Mouse (Mus musculus) CH12.LX (cell line): ENCODE data around the gene Foxr1.

Source experiments
- CTCF ChIP-seq, 2 experiments: IDR thresholded peaks in 1 of 2; conservative IDR thresholded peaks in 1 of 2; 2 replicates each; pipeline ENCODE4 v1.5.1; 2011 to 2012; ENCODE audit warnings: low read depth in 2 of 2, low read length in 2 of 2, improper control_type of control experiment in 1 of 2, inconsistent platforms in 1 of 2, mild to moderate bottlenecking in 1 of 2, moderate library complexity in 1 of 2
- E2F4 ChIP-seq: IDR thresholded peaks from 2 replicates; pipeline ENCODE4 v1.6.1; 2011; ENCODE audit warnings: low read depth, low read length, improper control_type of control experiment; ENCODE audit not compliant: insufficient replicate concordance
- HCFC1 ChIP-seq: IDR thresholded peaks from 2 replicates; pipeline ENCODE4 v1.6.1; 2012; ENCODE audit warnings: low read depth, mild to moderate bottlenecking, inconsistent platforms, low read length, improper control_type of control experiment
- MEF2A ChIP-seq: IDR thresholded peaks from 2 replicates; pipeline ENCODE4 v1.6.1; 2014; ENCODE audit warnings: low read depth, mild to moderate bottlenecking, inconsistent platforms, low read length, improper control_type of control experiment, borderline replicate concordance
- POLR2A ChIP-seq: IDR thresholded peaks from 2 replicates; pipeline ENCODE4 v1.6.1; 2011; ENCODE audit warnings: low read depth, mild to moderate bottlenecking, improper control_type of control experiment, low read length
- RAD21 ChIP-seq: IDR thresholded peaks from 2 replicates; pipeline ENCODE4 v1.6.1; 2011; ENCODE audit warnings: low read depth, mild to moderate bottlenecking, low read length, improper control_type of control experiment, moderate library complexity
- TBP ChIP-seq: conservative IDR thresholded peaks from 2 replicates; pipeline ENCODE4 v1.6.1; 2011; ENCODE audit warnings: low read depth, low read length, improper control_type of control experiment
- USF2 ChIP-seq: conservative IDR thresholded peaks from 2 replicates; pipeline ENCODE4 v1.6.1; 2011; ENCODE audit warnings: low read depth, low read length, improper control_type of control experiment
- ZKSCAN1 ChIP-seq: IDR thresholded peaks from 2 replicates; pipeline ENCODE4 v1.6.1; 2012; ENCODE audit warnings: low read depth, inconsistent platforms, low read length, improper control_type of control experiment, borderline replicate concordance

GRCm38 (mm10) chr9:44417892-44418363, 23.0 kb downstream of the Foxr1 start:
- no peak for TF ChIP-seq RAD21
- TF ChIP-seq MEF2A: peak; percentile 66; the same call in 1 of the 2 replicates
- TF ChIP-seq HCFC1: peak; percentile 83
- TF ChIP-seq POLR2A: peak; percentile 78
- TF ChIP-seq TBP: peak; percentile 38; the same call in 1 of the 2 replicates
- TF ChIP-seq CTCF (conservative IDR thresholded peaks at IDR 0.05 in 1 of 2, IDR thresholded peaks at IDR 0.05 in 1 of 2; ENCODE audit: low read depth in 2 of 2, low read length in 2 of 2): peak; percentile 14 to 67; a peak in 2 of 4 replicates
- TF ChIP-seq USF2: no peak
- no peak for TF ChIP-seq E2F4
- no peak for TF ChIP-seq ZKSCAN1
